37 mouse cellular contexts compared by ENCODE assay signal in genomic region chr7:128235481-128235880, GRCm38 (mm10). TPM values are rescaled to one million over a fixed set of nuclear protein-coding genes. Genes with fewer than 3 reads are reported as not detected.
DNase-seq lines count a peak whose midpoint lies in the region; TF ChIP-seq lines count a peak whose summit lies in the region.
"Had no signal": no experiment of that assay in that cellular context is flagged by ENCODE, and none has a peak within 500 bp of the region (broad histone marks: within the 10 kb centered on the region; RNA-seq: fewer than 3 reads in every experiment).

No protein-coding gene starts in this region.

- peaks cover 12% of the 10 kb centered on the region; the same call in 1 of the 2 replicates for H3K4me1 ChIP-seq in kidney, adult 2 months (ENCODE audit: control insufficient read depth, insufficient read depth, low read length)

- DNase-seq in cerebellum, adult 9-10 months, result peak; percentile 29
- DNase-seq in cerebellum, postnatal 25 days, result no peak
- DNase-seq in kidney, adult 2 months, result peak; percentile 94
- DNase-seq in kidney, postnatal 10 days, result no peak
- peak; percentile 72 for DNase-seq in kidney, postnatal 14 days
- DNase-seq in layer of hippocampus, adult 9-11 months, result no peak
- DNase-seq: cerebellum, adult 2 months; cerebellum, postnatal 36 days; gastrocnemius, adult 2 months; gastrocnemius, postnatal 36 days; heart, adult 2 months; liver, embryonic 13.5 days; lung, adult 2 months; lung, postnatal 14 days; right cerebral cortex, adult 18-20 months; thymus, adult 18-20 months; thymus, postnatal 36 days had no signal

- no peak overlapping the region for H3K4me3 ChIP-seq in kidney, adult 2 months (ENCODE audit: insufficient read depth, low read depth, low read length)
- H3K4me3 ChIP-seq in macrophage (ENCODE audit: inconsistent target), result no peak overlapping the region
- H3K4me3 ChIP-seq: embryonic facial prominence, embryonic 12.5 days; forebrain, embryonic 10.5 days; forebrain, embryonic 15.5 days; gastrocnemius, adult 2 months; heart, adult 2 months; heart, embryonic 12.5 days; layer of hippocampus, adult 2 months; limb, embryonic 13.5 days; liver, embryonic 13.5 days; midbrain, embryonic 10.5 days; midbrain, embryonic 15.5 days had no signal

- 30% methylated on average over 1 of the region's 1 CpGs for WGBS in kidney, adult 2 months
- WGBS in macrophage (ENCODE audit: missing documents), result 77% methylated on average over 1 of the region's 1 CpGs

- H3K27me3 ChIP-seq in kidney, adult 2 months (replicated peaks; ENCODE audit: control insufficient read depth, insufficient read depth, low read length), result no peaks in the 10 kb centered on the region
- H3K27me3 ChIP-seq: embryonic facial prominence, embryonic 12.5 days; forebrain, embryonic 15.5 days; heart, embryonic 12.5 days; limb, embryonic 13.5 days; midbrain, embryonic 15.5 days; Patski had no signal

- H3K27ac ChIP-seq in kidney, adult 2 months (ENCODE audit: insufficient read depth, low read depth, low read length), result peak overlapping the region; percentile 67
- peak overlapping the region; percentile 50 for H3K27ac ChIP-seq in macrophage
- H3K27ac ChIP-seq: embryonic facial prominence, embryonic 12.5 days; forebrain, embryonic 10.5 days; forebrain, embryonic 15.5 days; heart, adult 2 months; hindbrain, embryonic 14.5 days; layer of hippocampus, adult 2 months; limb, embryonic 13.5 days; liver, embryonic 13.5 days; midbrain, embryonic 10.5 days; midbrain, embryonic 15.5 days; stomach, postnatal 0 days had no signal

- no peak for TF ChIP-seq CTCF in kidney, adult 2 months (conservative IDR thresholded peaks at IDR 0.05; ENCODE audit: insufficient read depth, insufficient read length, low read depth, low read length)

- no peak for TF ChIP-seq POLR2A in kidney, adult 2 months (IDR thresholded peaks at IDR 0.05; ENCODE audit: low read depth, low read length)

- peaks cover 28% of the 10 kb centered on the region for H3K79me2 ChIP-seq in macrophage (ENCODE audit: inconsistent target)

- H3K36me3 ChIP-seq in kidney, adult 2 months (ENCODE audit: control insufficient read depth, insufficient read depth, low read length), result no peaks in the 10 kb centered on the region
- H3K36me3 ChIP-seq in macrophage (ENCODE audit: inconsistent target), result peaks cover 14% of the 10 kb centered on the region; the same call in 1 of the 2 replicates
- H3K36me3 ChIP-seq: midbrain, embryonic 15.5 days had no signal

RNA-seq across cellular contexts. Expression of gene Armc5, which starts 1.7 kb away (rescaled TPM):
- polyA plus RNA-seq in kidney, adult 2 months (2012; rRNA removed), result 27.9 and 35.1 TPM in 2 replicates
- 10 to 100 TPM; 19.0 to 66.6 (median 39.3) TPM for total RNA-seq in macrophage (2018; cell fraction: chromatin; rRNA removed)
- total RNA-seq in macrophage (2018; cell fraction: cytosol; rRNA removed), result 10 to 100 TPM; 15.3 to 38.8 (median 25.4) TPM
- total RNA-seq in macrophage (2018; cell fraction: nucleus; rRNA removed), result 10 to 100 TPM; 28.7 to 71.0 (median 42.7) TPM
- polyA plus RNA-seq in macrophage (2018), result 10.9 to 18.5 TPM (median 17.7 TPM) in 3 replicates

RNA-seq across cellular contexts. Expression of gene 9130023H24Rik, which starts 2.4 kb away (rescaled TPM):
- 3.1 and 3.2 TPM in 2 replicates for polyA plus RNA-seq in kidney, adult 2 months (2012; rRNA removed)
- 10 to 100 TPM in 12 of 26 experiments, 1 to 10 TPM in 14; 2.8 to 25.3 (median 9.7) TPM for total RNA-seq in macrophage (2018; cell fraction: chromatin; rRNA removed)
- 10 to 100 TPM in 7 of 26 experiments, 1 to 10 TPM in 19; 3.1 to 12.8 (median 8.6) TPM for total RNA-seq in macrophage (2018; cell fraction: cytosol; rRNA removed)
- total RNA-seq in macrophage (2018; cell fraction: nucleus; rRNA removed), result 10 to 100 TPM in 18 of 26 experiments, 1 to 10 TPM in 8; 3.7 to 35.3 (median 14.8) TPM
- polyA plus RNA-seq in macrophage (2018), result 5.0 to 5.9 TPM (median 5.6 TPM) in 3 replicates

RNA-seq across cellular contexts. Expression of gene Tgfb1i1, which starts 11.1 kb away (rescaled TPM):
- polyA plus RNA-seq in kidney, adult 2 months (2012; rRNA removed), result 15.1 and 16.1 TPM in 2 replicates
- 10 to 100 TPM in 1 of 26 experiments, 1 to 10 TPM in 25; 1.5 to 11.5 (median 3.1) TPM for total RNA-seq in macrophage (2018; cell fraction: chromatin; rRNA removed)
- under 1 TPM in 23 of 26 experiments, not detected in 3; 0.10 to 0.45 (median 0.21) TPM for total RNA-seq in macrophage (2018; cell fraction: cytosol; rRNA removed)
- total RNA-seq in macrophage (2018; cell fraction: nucleus; rRNA removed), result 1 to 10 TPM in 22 of 26 experiments, under 1 TPM in 4; 0.63 to 5.9 (median 1.9) TPM
- polyA plus RNA-seq in macrophage (2018), result 0.26 to 0.36 TPM (median 0.30 TPM) in 3 replicates
- total RNA-seq: MEL had no signal

RNA-seq across cellular contexts. Expression of gene Cox6a2, which starts 29.3 kb away (rescaled TPM):
- polyA plus RNA-seq in kidney, adult 2 months (2012; rRNA removed), result 13.4 and 77.1 TPM in 2 replicates
- total RNA-seq in macrophage (2018; cell fraction: chromatin; rRNA removed), result 1 to 10 TPM in 6 of 26 experiments, not detected in 20; 1.4 to 3.5 (median 2.8) TPM
- 10 to 100 TPM in 3 of 26 experiments, 1 to 10 TPM in 21, under 1 TPM in 2; 0.89 to 15.9 (median 3.7) TPM for total RNA-seq in macrophage (2018; cell fraction: cytosol; rRNA removed)
- 1 to 10 TPM in 13 of 26 experiments, not detected in 13; 1.9 to 6.5 (median 3.2) TPM for total RNA-seq in macrophage (2018; cell fraction: nucleus; rRNA removed)
- 1.2 to 2.2 TPM (median 1.7 TPM) in 3 replicates for polyA plus RNA-seq in macrophage (2018)
- total RNA-seq: neutrophil, adult 5-6 weeks had no signal
- polyA plus RNA-seq: forebrain, embryonic 10.5 days; forebrain, embryonic 15.5 days; hindbrain, embryonic 14.5 days; midbrain, embryonic 10.5 days; midbrain, embryonic 15.5 days had no signal

RNA-seq across cellular contexts. Expression of gene Slc5a2, which starts 30.0 kb away (rescaled TPM):
- 1,002 and 1,068 TPM in 2 replicates for polyA plus RNA-seq in kidney, adult 2 months (2012; rRNA removed)
- total RNA-seq in macrophage (2018; cell fraction: chromatin; rRNA removed), result not detected
- total RNA-seq in macrophage (2018; cell fraction: cytosol; rRNA removed), result not detected
- total RNA-seq in macrophage (2018; cell fraction: nucleus; rRNA removed), result not detected
- 0.52 TPM in 1 of 3 replicates, not detected in the others for polyA plus RNA-seq in macrophage (2018)
- total RNA-seq: gastrocnemius, adult 2 months; gastrocnemius, postnatal 36 days; heart, adult 2 months; hematopoietic stem cell, adult 5-6 weeks; layer of hippocampus, adult 2 months; layer of hippocampus, postnatal 25 days; left cerebral cortex, adult 8-10 months; left cerebral cortex, postnatal 36 days; megakaryocyte progenitor cell, adult 5-6 weeks; neutrophil, adult 5-6 weeks had no signal
- polyA plus RNA-seq: forebrain, embryonic 10.5 days; forebrain, embryonic 15.5 days; hindbrain, embryonic 14.5 days; intestine, postnatal 0 days had no signal

Comparison
In these comparisons a context has a peak if more than half of its experiments do, and no peak if none do; other contexts are left out.
1. DNase-seq: peak in cerebellum, adult 9-10 months (single experiment), kidney, adult 2 months (single experiment) and kidney, postnatal 14 days (single experiment); none in cerebellum, postnatal 25 days (0 of 2), kidney, postnatal 10 days (single experiment) and layer of hippocampus, adult 9-11 months (single experiment).
2. RNA of gene Tgfb1i1, which starts 11.1 kb away (polyA plus RNA-seq): 15.1 to 16.1 TPM in kidney, adult 2 months; 0.26 to 0.36 TPM in macrophage; every median in the first group is over 10 times any median in the second.